Mouse (Mus musculus): ENCODE results near the gene Speer4f2.

- no peak for TF ChIP-seq CTCF (IDR thresholded peaks at IDR 0.05; ENCODE audit: borderline replicate concordance, control insufficient read depth, extremely low read depth, insufficient read depth, low read length, poor library complexity)
- TF ChIP-seq POLR2A (IDR thresholded peaks at IDR 0.05; ENCODE audit: control insufficient read depth, extremely low read depth, insufficient read depth, low read length, poor library complexity): no peak
These were observed 49.2 kb downstream of the Speer4f2 start for GRCm38 (mm10) chr5:17422225-17422624.

All from thymus, adult 2 months (tissue).